Mouse (Mus musculus): ENCODE results near the gene 1810030O07Rik. TPM values are rescaled to one million over a fixed set of nuclear protein-coding genes. Genes with fewer than 3 reads are reported as not detected.
"Not testable (repeated sequence)": the region's sequence is repeated elsewhere in the genome, so short reads cannot be mapped to it uniquely, and the experiment has no call there.

The 1810030O07Rik gene
- total RNA-seq (2021): 10 to 100 TPM; 12.5 to 17.4 TPM

- peak; percentile 80 to 93 for DNase-seq (ENCODE audit: extremely low spot score in 1 of 2, low spot score in 2 of 2)
- intact Hi-C loops (cut with DNase I): no loop called here
Measured at GRCm38 (mm10) chrX:12673054-12673775, at the start of gene 1810030O07Rik. TSS of gene 1810030O07Rik (minus strand) at chrX:12673668.

DNA sequence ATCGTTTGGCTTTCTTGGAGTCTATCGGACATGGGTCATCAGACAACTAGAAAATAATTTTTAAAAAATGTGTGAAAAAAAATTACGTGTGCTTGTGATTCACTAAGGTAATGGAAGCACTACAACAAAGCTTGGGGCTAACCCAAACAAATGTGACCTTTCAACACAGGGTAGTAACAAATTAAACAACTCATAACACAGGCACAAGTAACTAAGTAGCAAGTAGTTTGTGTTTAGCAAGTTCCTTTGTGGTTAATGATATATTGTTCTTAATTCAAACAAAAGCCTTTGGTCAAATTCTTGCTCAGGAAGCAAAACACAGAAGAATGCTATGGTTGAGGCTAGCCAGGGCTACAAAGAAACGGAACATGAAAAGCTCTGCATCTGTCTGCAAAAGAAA, 42.6 kb upstream of the 1810030O07Rik start:
- no peak for DNase-seq (ENCODE audit: extremely low spot score in 1 of 2, low spot score in 2 of 2)
- intact Hi-C loops (cut with DNase I): no loop called here

DNA sequence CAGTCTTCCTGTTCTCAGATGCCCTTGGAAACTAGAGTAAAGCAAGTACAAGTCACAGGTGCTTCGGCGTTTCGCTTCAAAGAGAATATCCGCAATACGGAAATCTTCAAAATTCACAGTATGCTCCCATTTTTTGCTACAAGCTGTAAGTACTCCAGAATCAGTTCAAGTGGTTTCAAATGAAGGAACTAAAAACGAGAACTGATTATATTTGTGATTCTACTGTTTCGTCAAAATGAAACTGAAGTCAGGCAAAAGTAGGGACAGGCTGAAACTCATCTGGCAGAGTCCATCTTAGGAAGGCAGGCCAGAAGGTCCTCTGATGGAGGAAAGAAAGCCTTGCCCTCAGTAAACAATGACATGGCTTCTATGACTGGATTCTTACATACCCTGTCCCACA, 40.3 kb upstream of the 1810030O07Rik start:
- intact Hi-C loops (cut with DNase I): no loop called here
- no peak for DNase-seq (ENCODE audit: extremely low spot score in 1 of 2, low spot score in 2 of 2)

- intact Hi-C loops (cut with DNase I): no loop called here
- DNase-seq (ENCODE audit: extremely low spot score in 1 of 2, low spot score in 2 of 2): no peak
Measured at GRCm38 (mm10) chrX:12686910-12687309, 13.4 kb upstream of the 1810030O07Rik start.

DNA sequence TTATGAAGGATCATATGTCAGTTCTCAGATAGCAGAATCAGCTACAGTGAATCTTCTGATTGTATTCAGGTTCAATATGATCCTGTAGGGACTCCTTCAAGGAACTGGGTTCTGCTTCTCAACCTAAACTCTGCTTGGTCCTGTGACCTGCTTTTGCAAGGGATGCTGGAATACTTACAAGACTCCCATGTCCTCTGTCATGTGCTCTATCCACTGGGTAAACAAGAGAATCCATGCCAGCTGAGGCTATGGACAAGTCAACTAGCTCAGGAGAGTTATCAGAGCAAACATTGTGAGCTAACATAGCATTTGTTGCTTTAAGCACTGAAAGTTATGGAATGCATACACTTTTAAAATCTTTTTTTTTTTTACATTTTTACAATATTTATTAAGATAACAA, 12.6 kb upstream of the 1810030O07Rik start:
- no peak for DNase-seq (ENCODE audit: extremely low spot score in 1 of 2, low spot score in 2 of 2)
- intact Hi-C loops (cut with DNase I): no loop called here

DNA sequence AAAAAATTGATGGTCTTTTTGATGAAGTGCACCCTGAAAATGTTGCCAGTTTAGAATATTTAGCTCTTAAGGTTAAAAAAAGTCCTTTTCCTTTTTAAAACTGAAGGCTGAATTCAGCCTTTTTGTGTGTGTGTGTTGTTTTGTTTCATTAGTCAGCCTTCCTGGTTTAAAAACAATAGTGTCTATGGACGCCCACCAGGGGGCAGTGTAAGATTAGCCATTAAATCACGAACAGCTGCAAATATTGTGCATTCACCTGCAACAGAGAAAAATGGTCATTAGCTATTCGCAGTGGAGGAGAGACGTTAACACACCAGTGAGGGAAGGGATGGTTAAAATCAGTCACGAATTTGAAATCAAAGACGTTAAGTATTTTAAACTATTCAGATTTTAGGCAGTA, 3.9 kb upstream of the 1810030O07Rik start:
- peak; percentile 17 to 56 for DNase-seq (ENCODE audit: extremely low spot score in 1 of 2, low spot score in 2 of 2)

GRCm38 (mm10) chrX:12653879-12654278, 19.6 kb downstream of the 1810030O07Rik start:
- intact Hi-C loops (cut with DNase I): no loop called here
- DNase-seq (ENCODE audit: extremely low spot score in 1 of 2, low spot score in 2 of 2): no peak

More for the DNA sequence above, 3.9 kb upstream of the 1810030O07Rik start:
- intact Hi-C loops (cut with DNase I): loop anchor here (5.0 kb wide), 1 partner anchor 160 kb away; no protein-coding TSS in a partner anchor

GRCm38 (mm10) chrX:12651906-12652305, 21.6 kb downstream of the 1810030O07Rik start:
- intact Hi-C loops (cut with DNase I): no loop called here
- DNase-seq (ENCODE audit: extremely low spot score in 1 of 2, low spot score in 2 of 2): no peak

GRCm38 (mm10) chrX:12645531-12646304, 27.8 kb downstream of the 1810030O07Rik start:
- intact Hi-C loops (cut with DNase I): no loop called here
- DNase-seq (ENCODE audit: extremely low spot score in 1 of 2, low spot score in 2 of 2): no peak

DNA sequence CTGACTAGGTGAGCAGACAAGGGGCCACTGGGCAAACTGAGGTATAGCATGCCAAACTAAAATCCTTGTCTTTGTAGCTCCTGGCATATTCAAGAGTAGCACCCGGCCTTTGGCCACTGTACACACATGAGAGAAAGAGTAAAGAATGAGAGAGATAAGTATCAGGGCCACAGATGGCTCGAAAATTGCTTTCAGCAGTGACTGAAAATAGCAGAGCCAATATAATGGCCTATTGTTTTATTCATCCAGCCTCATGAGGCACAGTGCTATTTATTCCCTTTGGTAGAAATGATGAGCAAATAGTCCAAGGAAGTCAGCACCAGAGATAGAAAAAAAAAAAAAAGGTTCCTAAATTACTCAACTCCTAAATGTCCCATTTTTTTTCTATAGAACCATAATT, 28.5 kb downstream of the 1810030O07Rik start:
- intact Hi-C loops (cut with DNase I): no loop called here
- no peak for DNase-seq (ENCODE audit: extremely low spot score in 1 of 2, low spot score in 2 of 2)

DNA sequence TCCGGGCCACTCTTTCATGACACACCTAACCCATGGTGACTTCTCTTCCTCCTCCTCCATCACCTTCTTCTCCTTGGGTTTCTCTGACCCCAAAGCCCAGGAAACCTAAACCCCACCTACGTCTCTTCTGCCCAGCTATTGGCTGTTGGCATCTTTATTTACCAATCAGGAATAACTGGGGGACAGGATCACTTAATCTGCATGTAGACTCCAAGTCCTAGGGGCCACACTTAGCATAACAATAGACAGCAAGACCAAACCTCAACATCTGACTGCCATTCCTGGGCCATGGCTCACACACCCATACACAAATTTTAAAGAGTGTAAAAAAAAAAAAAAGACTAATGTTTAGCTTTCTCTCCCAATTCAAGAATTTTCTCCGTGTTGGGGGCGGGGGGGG, 48.3 kb downstream of the 1810030O07Rik start:
- DNase-seq (ENCODE audit: extremely low spot score in 1 of 2, low spot score in 2 of 2): no peak
- intact Hi-C loops (cut with DNase I): no loop called here

DNA sequence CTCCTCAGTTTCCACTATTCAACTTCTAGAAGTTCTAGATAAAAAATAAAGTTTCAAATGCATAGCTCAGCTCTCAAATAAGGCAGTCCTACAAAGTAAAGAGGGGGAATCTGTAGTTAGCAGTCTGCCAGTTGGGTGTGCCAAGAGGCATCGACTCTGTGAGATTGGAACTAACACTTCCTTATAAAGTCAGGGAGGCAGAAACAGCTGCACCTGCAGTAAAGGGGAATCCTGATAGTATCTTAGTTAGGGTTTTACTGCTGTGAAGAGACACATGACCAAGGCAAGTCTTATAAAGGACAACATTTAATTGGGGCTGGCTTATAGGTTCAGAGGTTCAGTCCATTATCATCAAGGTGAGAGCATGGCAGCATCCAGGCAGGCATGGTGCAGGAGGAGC, 61.1 kb downstream of the 1810030O07Rik start:
- intact Hi-C loops (cut with DNase I); DNase-seq (ENCODE audit: extremely low spot score in 1 of 2, low spot score in 2 of 2): not testable (repeated sequence)

- intact Hi-C loops (cut with DNase I): no loop called here
- no peak for DNase-seq (ENCODE audit: extremely low spot score in 1 of 2, low spot score in 2 of 2)
Measured at GRCm38 (mm10) chrX:12611211-12611610, 62.3 kb downstream of the 1810030O07Rik start.

- DNase-seq (ENCODE audit: extremely low spot score in 1 of 2, low spot score in 2 of 2); intact Hi-C loops (cut with DNase I): not testable (repeated sequence)
Measured at GRCm38 (mm10) chrX:12610541-12610940, 62.9 kb downstream of the 1810030O07Rik start.

Other genes starting within 250 kb of the 1810030O07Rik start
- gene Atp6ap2, start 85.9 kb downstream of the 1810030O07Rik start, total RNA-seq (2021): 100 to 1,000 TPM; 209 to 221 TPM
- 10 to 100 TPM; 68.1 to 73.7 TPM for gene Med14, start 88.4 kb upstream of the 1810030O07Rik start, total RNA-seq (2021)